Mouse (Mus musculus) right cerebral cortex, postnatal 10 days (tissue): Measurements from ENCODE around the gene Gtpbp3.
"Not testable (repeated sequence)": the region's sequence is repeated elsewhere in the genome, so short reads cannot be mapped to it uniquely, and the experiment has no call there.

Experiments used
- DNase-seq, 2 experiments: peaks; one replicate each; pipeline ENCODE4 v3.0.0; 2021; ENCODE audit warnings: low spot score in 2 of 2

Gtpbp3 gene

DNA sequence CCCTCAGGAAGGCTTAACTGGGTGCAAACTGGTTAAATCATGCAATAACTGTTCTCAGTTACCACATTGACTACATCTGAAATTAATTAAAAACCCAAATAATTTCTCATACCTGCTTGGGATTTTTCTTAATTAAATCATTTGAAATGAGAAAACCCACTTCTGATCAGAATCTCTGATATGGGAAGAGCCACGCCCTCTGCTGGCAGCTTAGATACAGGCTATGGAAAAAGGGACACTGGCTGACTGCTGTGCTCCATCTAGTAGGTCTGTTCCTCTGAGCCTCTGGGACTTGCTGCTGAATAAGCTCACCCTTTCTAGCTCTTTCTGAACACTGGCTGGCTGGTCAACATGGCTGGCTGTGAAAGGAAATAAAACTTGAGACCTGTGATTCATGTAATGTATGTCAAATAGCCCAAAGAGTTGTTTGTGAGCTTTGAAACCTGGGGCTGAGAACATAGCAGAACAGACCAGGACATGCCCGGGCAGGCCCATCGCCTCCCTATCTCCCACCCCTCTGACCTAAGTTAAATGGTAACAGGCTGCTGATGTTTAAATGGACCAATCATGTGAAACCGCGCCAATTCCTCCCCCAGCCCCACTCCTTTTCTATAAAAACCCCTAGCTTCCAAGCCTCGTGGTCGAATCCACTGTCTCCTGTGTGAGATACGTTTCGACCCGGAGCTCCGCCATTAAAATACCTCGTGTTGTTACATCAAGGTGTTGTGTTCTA lies 43.0 kb downstream of the Gtpbp3 start:
- not testable (repeated sequence) for DNase-seq

DNA sequence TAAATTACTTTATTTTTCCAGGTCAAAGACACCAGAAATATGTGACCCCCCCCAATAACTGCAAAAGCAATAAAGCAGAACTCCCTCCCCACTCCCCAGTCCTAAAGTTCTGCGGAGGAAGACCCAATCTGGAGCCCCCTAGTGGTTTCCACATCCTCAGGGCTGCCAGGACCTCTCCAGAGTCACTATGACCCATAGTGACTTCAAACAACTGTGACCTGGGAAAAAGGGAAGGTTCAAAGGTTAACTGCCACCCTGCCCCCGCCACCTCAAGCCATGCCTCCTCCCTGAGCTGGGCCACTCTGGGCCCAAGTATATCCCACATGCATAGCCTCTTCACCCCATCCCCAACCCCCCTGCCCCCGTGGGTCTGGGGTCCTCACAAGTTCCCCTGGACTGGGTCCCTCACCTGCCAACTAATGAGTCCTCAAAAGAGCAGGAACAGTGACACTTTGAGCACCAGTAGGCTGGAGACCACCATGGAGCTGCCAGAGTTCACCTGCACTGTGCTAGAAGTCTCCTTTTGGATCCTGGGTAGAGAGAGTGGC lies 46.4 kb downstream of the Gtpbp3 start:
- DNase-seq = no peak

DNA sequence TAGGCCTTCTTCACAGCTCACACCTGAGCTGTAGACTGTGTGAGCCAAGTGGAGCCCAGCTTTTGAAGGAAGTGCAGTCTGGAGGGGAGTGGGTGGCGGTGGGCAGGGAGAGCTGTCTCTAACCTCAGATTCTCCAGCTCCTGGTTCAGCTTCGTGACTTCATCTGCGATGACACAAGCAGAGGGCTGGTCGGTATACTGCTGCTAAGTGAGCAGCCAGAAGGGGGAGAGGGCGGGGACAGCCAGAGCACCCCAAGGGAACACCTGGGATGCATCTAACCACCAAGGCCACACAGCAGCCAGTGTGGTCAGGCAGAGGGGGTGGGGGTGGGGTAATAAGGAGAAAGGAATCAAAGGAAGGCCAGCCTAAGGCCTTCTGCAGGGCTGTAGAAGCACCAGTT lies 47.8 kb downstream of the Gtpbp3 start:
- no peak for DNase-seq

DNA sequence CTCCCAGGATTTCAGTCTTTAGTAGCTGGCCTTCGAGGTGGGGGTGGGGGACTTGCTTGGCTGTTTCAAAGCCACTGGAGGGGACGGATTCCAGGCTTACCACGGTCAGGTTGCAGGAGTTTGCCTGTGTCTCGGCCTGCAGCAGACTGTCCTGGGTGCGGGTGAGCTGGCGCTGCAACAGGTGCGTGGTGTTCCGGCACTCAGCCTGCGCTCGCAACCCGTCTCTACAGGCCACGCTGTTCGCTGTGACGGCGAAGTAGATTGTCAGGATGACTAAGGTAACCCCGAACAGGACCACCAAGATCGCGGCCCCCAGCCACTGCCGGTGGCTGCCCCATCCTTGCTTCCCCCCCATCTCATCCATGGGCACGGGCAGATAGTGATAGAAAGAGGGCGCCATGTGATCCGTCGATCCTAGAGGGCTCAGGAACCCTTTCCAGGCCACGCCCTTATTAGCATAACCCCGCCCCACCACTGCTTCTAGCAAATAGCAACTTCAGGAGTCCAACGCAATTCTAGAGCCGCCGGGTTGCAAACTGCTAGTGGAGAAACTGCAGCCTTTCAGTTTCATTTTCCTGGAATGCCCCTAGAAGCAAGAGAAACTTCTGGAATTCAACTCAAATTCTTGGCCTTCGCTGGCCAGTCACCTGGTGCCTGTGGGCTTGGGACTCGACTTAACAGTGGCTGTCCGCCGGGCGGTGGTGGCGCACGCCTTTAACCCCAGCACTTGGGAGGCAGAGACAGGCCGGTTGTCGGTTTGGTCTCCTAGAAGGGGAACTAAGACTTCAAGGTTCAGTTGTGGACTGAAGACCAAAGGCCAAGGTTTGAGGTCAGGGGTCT lies 49.3 kb downstream of the Gtpbp3 start, which contains the start of gene Bst2:
Gene Bst2 (minus strand): TSS at position 429 of the 840 bp plus-strand sequence.
- peak; percentile 63 to 66 for DNase-seq

DNA sequence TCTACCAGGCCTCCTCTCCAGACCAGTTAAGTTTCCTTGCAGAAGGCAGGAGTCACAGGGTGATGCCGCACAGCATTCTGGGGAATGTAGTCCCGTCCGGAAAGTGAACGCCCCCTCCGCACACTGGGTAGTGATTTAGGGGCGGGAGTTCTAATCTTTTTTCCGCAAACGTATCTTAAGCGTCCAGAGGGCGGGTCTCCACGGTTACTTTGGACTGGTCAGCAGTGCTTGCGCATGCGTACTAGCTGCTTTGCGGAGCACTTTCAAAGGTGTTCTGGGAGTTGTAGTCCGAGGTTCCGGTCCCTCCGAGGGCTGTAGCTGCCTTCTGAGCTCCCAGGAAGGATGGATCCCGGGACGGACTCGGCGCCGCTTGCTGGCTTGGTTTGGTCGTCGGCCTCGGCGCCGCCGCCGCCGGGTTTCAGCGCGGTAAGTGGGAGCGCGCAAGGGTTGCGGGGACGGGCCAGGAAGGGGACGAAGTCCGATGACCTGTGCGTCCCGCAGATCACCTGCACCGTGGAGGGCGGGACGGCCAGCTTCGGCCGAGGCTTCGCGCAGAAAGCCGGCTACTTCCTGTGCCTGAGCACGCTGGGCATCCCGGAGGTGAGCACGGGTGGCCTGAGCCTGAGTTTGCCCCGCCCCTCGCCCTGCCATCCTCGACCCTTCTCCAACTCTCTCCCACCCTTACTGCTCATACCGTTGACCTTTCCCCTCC lies 54.9 kb downstream of the Gtpbp3 start, which contains the start of gene Mvb12a:
Gene Mvb12a (plus strand): TSS at position 291 of the 712 bp plus-strand sequence.
- DNase-seq = peak; percentile 98 to 99

DNA sequence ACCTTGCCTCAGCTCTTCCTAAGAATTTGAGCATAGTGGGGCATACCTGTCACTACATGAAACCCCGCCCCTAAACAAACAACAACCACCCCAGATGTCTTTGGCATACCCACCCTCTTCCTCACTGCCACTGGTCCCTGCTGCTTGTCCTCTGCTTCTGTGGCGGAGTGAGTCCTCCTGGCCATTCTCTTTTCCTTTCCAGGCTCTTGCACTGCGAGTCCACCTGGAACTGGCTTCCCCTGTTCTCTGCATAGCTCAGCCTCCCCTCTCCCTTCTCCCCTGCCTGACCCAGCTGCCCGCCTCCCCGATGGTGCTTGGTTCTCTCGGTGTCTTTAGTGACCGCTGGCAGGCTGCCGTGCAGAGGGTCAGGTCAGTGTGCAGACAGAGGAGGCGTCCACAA lies 55.9 kb downstream of the Gtpbp3 start:
- no peak for DNase-seq

DNA sequence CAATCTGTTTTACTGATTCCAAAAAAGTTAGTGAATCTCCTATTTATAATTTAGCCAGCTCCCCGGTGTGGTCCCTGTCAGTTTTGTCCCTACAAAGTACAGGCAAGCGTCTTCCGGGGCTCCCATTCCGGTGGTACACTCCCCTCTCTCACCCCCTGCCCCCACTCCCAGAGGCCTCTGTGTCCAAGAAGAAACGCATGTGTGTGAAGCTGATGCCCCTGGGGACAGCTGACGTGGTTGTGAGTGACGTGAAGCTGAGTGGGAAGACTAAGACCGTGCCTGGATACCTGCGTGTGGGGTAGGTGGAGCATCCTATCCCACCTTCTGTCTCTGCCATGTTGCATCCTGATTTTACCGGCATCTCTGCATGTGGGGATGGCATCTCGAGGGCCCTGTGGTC lies 57.1 kb downstream of the Gtpbp3 start:
- no peak for DNase-seq

DNA sequence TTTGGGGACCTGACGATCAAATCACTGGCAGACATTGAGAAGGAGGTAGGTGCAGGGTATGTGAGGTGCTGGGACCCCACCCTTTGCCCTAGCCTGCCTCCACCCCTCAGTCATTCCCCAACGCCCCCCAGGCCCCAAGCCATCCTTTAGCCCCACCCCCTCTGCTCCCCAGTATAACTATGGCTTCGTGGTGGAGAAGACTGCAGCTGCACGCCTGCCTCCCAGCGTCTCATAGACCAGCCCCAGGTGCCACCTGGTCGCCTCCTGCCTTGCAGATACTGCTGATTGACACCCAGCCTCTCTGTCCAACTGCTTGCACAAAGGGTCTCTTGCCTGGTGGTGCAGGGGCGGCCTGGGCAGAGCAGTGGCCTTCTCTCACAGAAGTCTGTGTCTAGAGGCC lies 59.7 kb downstream of the Gtpbp3 start:
- DNase-seq = no peak
